Mouse (Mus musculus) retina, postnatal 1 day (tissue): Measurements from ENCODE around the gene Tgif2.
"Not testable (repeated sequence)": the region's sequence is repeated elsewhere in the genome, so short reads cannot be mapped to it uniquely, and the experiment has no call there.

Experiments
- DNase-seq: peaks from one replicate; pipeline ENCODE4 v3.0.0-alpha.2; 2012

The Tgif2 gene

DNA sequence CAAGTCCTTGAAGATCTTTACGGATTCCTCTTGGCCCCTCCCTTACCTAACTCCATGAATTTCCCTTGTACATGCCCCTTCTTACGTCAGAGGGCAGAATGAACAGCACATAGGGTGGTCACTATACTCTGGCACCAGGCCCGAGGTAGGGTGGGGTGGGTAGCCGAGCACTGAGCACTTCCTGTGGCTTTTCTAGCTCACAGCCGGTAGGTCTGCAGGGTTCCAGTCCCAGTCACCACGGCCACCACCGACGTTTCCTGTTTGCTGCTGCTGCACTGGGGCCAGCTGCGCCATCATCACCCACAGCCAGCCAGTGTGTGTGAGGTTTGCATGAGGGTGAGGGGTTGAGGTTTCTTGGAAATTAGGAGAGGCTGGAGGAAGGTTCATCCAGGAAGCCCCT is 37.9 kb downstream of the Tgif2 start:
- DNase-seq, result no peak

DNA sequence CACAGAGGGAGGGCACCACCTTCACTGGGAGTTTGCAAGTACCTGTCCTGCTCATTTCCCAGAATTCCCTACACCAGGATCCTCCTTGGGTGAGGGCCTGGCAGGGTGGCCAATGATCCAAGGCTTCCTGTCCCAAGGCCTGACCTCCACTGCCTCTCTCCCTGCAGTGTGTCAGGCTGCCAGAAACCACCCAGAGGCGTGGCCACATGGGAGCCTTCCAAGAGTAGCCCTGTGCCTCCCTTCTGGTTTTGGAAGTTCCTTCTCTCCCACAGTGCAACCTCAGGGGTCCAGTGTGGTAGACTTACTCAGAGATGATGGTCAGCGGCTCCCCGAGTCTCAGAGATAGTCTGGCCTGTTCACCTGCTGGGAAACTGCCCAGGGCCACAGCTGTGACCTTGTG is 39.7 kb downstream of the Tgif2 start:
- DNase-seq, result no peak

DNA sequence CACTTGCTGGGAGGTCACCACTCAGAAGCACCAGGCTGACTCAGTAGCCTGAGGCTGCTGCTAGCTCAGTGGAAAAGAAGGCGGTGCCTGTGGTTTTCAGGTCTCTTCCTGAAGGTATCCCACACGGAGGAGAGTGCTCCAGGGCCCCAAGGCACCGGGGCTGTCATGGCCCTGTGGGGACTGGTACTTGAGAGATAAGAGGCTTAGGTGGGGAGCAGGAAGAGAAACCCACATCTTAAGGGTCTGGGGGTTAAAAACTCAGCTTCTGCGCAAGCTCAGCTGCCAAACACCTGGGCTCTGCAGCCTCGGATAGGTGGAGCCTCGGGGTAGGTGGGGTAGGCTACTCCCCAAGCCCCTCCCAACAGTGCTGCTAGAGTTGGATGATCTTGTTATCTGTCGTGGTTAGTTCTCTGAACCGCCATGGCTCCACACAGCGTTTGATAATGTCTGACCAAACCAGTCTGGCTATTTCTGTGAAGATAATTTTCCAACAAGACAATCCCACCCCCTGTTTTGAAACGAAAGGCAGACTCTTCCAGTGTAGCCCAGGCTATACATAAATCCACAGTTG is 42.7 kb downstream of the Tgif2 start:
- no peak for DNase-seq

- DNase-seq, result no peak
These were observed 44.8 kb downstream of the Tgif2 start for GRCm38 (mm10) chr2:156884396-156885211.

DNA sequence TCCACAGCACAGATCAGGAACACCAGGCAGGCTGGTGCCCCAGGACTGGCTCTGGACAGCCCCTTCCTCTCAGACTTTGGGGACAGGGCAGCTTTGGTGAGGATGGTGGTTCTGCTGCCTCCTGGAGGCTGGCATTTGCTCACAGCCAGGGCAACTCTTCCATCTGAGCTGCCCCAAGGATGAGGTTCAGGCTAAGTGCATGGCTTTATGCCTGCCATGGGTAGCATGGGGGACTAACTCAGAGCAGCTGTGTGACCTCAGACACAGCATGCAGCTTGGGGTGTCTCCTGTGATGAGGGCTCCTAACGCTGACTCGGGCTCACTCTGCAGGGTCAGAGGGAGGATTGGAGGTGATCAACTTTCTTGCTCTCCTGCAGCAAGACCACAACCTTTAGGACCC is 45.9 kb downstream of the Tgif2 start:
- not testable (repeated sequence) for DNase-seq

GRCm38 (mm10) chr2:156886084-156886631 is 46.4 kb downstream of the Tgif2 start:
- no peak for DNase-seq

GRCm38 (mm10) chr2:156887017-156887416 is 47.2 kb downstream of the Tgif2 start, which contains the start of gene Sla2:
Sla2 (minus strand) TSS chr2:156887192.
- no peak for DNase-seq

GRCm38 (mm10) chr2:156888490-156888889 is 48.7 kb downstream of the Tgif2 start:
- DNase-seq, result no peak

DNA sequence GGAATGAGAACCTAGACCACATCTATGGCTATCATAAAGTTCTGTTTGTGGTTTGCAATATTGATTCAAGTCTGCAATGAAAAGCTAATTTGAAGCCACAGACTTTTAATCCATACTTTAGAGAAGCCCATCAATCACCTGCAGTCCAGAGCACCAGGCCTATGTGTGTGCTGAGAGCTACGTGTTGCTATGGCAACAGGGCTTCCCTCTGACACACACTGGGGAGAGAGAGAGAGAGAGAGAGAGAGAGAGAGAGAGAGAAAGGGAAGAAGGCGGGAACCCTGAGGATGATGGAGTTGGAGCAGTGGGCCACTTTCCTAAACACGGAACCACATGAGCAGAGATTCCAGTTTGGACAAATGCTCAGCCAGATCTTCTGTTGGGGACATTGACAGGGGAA is 52.4 kb downstream of the Tgif2 start:
- peak; percentile 49 for DNase-seq

- DNase-seq, result no peak
These were observed 53.0 kb downstream of the Tgif2 start for GRCm38 (mm10) chr2:156892821-156893220.

GRCm38 (mm10) chr2:156894496-156895265 is 54.9 kb downstream of the Tgif2 start:
- DNase-seq, result no peak

DNA sequence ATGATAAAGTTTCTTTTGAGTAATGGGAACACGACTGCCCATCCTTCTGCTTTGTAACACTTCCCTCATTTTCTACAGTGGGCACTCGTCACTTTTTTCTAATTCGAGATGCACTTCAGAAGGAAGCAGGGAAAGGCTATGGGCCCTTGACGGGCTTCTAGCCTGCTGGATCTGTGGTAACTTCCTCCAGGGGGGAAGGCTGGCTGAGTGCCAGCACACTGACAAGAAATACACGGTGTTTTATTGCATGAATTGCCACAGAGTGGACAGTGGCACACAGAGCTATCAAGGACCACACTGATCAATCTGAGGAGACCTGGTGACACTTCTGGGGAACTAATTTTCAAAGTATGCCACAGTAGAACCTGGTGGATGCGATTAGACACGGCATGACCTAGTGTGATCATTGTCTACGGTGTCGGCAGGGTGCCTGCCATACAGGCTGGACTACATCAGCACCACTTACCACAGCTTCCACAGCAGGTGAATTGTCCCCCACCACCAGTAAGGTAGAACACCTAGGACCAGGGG is 56.6 kb downstream of the Tgif2 start:
- no peak for DNase-seq

DNA sequence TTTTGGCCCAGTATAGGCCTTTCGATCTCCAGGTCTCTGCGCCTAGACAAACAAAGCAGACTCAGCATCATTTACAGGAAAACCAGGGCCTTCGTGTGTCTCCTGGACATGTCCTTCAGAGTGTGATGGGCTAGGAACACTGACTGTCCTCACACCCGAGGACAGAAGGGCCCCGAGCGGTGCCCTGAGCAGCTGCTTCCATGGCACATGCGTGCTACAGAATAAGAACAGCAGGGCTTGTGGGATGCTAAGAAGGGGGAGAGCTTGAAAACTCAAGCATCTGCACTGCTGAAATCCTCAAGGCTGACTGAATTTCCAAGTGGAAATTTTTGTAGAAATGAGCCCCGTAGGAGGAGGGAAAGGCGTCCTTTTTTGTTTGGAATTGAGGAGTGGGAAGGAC is 57.2 kb downstream of the Tgif2 start:
- no peak for DNase-seq

- no peak for DNase-seq
These were observed 58.6 kb downstream of the Tgif2 start for GRCm38 (mm10) chr2:156898374-156898773.

DNA sequence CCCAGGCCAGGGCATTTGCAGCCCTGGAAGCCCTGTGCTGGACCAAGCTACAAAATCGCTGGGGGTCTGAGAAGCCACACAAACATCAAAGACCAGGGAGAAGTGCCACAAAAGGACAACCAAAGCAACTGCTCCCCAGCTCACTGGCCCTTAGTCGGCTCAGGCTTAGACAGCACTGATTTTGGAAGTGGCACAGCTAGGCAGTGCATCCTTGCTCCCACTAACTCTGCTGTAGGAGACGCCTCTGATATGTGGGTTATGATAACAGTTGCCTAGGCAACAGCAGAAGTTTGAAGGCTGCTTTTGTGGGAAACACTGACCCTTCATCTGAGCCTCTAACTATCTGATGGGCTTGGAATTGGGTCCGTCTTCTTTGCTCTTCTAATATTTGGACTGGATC is 59.4 kb downstream of the Tgif2 start:
- no peak for DNase-seq

GRCm38 (mm10) chr2:156901344-156901743 is 61.5 kb downstream of the Tgif2 start:
- no peak for DNase-seq

GRCm38 (mm10) chr2:156901883-156902282 is 62.1 kb downstream of the Tgif2 start:
- no peak for DNase-seq

GRCm38 (mm10) chr2:156902411-156902810 is 62.6 kb downstream of the Tgif2 start:
- not testable (repeated sequence) for DNase-seq

DNA sequence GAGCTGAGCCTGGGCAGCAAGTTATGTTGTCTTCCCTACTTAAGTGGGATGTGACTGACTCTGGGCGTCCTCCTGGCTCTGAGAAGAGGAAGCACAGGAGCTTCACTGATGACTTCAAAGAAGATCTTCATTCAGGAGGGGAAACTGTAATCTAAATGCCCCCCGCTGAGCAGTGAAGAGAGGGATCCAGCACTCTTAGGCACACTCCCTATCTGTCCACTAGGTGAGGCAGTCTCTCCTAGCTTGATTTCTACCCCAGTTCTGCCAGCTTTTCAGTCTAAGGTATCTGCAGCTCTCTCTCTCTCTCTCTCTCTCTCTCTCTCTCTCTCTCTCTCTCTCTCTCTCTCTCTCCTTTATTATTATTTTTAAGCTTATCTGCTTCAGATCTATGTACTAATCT is 63.6 kb downstream of the Tgif2 start:
- DNase-seq, result no peak
